Mouse (Mus musculus) macrophage (primary cell): Measurements from ENCODE around the gene Zfp799. TPM values are rescaled to one million over a fixed set of nuclear protein-coding genes. Genes with fewer than 3 reads are reported as not detected.

Experiments
- H3K27ac ChIP-seq: fragments of 350-480 bp; formaldehyde crosslinking; 2 replicates; pipeline ENCODE4 v1.9.0; 2021
- H3K36me3 ChIP-seq: fragments of 350-480 bp; formaldehyde crosslinking; 2 replicates; pipeline ENCODE4 v1.9.0; 2021; ENCODE audit errors: inconsistent target
- H3K4me3 ChIP-seq: fragments of 350-480 bp; formaldehyde crosslinking; 2 replicates; pipeline ENCODE4 v1.9.0; 2021; ENCODE audit errors: inconsistent target
- H3K79me2 ChIP-seq: fragments of 350-480 bp; formaldehyde crosslinking; 2 replicates; pipeline ENCODE4 v1.9.0; 2021; ENCODE audit errors: inconsistent target
- WGBS: methylation state at CpG from one replicate; pipeline ENCODE4 v1.1.7; 2026; ENCODE audit warnings: inconsistent platforms; ENCODE audit not compliant: missing documents; 5-methylcytosine and 5-hydroxymethylcytosine counted together
- polyA plus RNA-seq: library from polyadenylated mRNA; stranded (reverse); fragments of 250-400 nt; gene quantifications from 3 replicates; pipeline ENCODE4 v1.2.4, GENCODE M21; 2018; ENCODE audit warnings: inconsistent platforms

The Zfp799 gene
- polyA plus RNA-seq, 1 experiment from 2014 or later: 2.2 TPM

DNA sequence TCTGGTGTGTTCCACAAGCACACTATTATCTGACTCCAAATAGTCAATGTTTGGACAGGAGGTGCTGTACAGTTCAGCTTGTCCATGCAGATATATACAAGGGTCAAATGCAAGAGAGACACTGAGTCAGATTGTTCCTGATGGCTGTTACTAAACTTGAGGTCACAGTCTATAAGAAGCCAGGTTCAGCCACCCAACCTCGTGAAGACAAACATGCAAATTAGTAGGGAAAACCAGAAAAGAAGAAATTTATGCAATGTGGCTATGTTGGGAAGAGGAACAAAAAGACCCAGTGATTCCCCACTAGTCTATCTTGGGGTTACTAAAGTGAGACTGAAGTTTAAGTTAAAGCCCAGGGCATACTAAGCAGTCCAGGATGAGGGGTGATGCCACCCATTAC, 19.4 kb downstream of the Zfp799 start:
- Histone ChIP-seq H3K4me3 (no peak overlapping the region), H3K36me3 (no peaks in the 10 kb centered on the region), H3K27ac (no peak overlapping the region), H3K79me2 (no peaks in the 10 kb centered on the region)
- 11% methylated on average over 1 of the region's 1 CpGs for WGBS

DNA sequence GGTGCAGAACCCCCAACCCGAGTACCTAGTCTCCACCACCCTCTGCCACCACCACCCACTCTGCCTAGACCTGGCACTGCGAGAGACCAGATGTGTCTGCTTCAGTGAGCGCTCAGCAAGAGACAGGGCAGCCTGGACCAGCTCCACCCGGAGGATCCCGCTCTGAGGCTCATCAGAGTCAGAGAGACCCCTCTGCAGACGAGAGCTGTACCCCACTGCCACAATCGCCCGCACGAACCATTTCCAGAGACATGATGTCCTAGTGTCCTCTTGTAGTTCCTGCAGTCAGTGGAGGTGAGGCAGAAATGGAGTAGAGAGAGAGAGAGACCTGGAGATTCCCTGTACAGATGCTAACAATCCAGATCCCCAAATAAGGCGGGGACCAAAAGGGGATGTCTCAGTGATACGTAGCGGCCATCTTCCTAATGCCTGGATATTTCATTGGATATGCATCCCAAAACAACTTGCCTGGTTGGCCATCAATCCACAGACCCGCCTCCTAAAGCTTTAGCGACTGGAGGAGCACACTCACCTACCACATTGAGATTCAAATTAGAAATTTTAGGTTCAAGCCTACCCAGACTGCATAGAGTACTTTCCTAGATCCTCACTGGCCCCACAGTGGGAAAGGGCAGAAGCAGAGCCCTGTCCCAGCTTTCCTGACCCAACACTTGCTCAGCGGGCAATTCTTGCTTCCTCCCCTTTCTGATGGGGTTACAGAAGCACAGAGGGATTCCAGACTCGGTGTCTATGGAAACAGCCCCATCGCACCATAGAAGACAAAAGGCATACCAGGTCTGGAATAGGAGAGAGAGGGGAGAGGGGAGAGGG, 20.3 kb downstream of the Zfp799 start, which contains the start of gene Zfp811:
Gene Zfp811 (minus strand): TSS at position 388 of the 831 bp plus-strand sequence.
- no peak within 1 kb of the TSS for H3K27ac ChIP-seq
- 17% methylated on average over 14 of the region's 17 CpGs for WGBS
- no peaks in the 10 kb centered on the region for H3K79me2 ChIP-seq
- H3K36me3 ChIP-seq: no peaks in the 10 kb centered on the region
- H3K4me3 ChIP-seq: no peak within 1 kb of the TSS

DNA sequence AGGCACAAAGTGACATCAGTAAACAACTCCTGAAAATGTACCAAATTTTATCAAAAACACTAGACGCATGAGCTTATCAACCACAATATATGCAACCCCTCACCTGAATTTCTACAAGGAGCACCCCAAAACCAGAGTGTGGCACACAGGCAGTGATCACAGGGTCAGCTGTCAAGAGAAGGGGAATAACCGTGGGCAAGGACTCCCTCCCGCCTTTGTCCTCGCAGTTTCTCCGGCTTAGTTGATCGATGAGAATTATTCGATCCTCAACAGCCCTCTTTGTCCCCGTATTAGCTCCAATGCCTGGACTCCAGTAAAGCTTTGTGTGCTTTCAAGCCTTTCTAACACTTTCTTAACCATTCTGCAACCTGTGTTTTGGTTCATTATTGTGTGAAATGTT, 21.1 kb downstream of the Zfp799 start:
- Histone ChIP-seq H3K79me2 (no peaks in the 10 kb centered on the region), H3K4me3 (no peak overlapping the region), H3K27ac (no peak overlapping the region), H3K36me3 (no peaks in the 10 kb centered on the region)
- 21% methylated on average over 8 of the region's 8 CpGs for WGBS

DNA sequence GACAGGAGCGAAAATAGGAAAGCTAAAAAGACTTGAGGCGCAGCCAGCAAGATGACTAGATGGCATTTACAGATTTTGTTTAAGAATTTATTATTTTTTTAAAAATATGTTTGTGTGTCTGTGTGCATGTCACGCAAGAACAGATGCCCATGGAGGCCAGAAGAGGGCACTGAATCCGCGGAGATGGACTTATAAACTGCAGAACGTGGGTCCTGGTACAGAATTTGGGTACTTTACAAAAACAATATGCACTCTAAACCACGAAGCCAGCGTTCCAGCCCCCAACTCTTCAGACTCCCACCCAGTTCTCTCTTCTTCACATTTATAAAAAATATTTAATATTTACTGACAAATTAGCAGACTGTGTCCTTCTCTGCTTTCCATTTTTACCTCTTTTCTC, 40.8 kb downstream of the Zfp799 start:
- H3K4me3 ChIP-seq: no peak overlapping the region
- no peak overlapping the region for H3K27ac ChIP-seq
- H3K79me2 ChIP-seq: peaks cover 38% of the 10 kb centered on the region
- WGBS: 92% methylated on average over 8 of the region's 8 CpGs
- peaks cover 2% of the 10 kb centered on the region; the same call in 1 of the 2 replicates for H3K36me3 ChIP-seq

DNA sequence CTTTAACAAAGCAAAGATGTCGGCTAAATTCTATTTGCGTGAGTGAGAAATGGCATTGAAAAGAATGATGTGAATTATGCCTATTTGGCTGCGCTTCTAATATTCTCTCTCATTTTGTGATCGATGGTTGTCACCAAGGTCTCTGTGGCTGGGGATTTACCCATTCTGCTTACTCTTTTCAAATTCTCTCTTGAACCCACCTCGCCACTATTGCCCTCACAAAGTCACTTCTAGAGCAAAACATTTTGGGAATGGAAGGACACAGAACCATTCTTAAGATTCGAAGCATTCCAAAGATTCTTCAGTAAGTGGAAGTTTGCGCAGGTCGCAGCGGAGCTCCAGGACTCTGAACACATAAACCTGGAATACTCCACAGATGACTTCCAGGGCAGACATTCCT, 41.5 kb downstream of the Zfp799 start:
- 32% methylated on average over 9 of the region's 9 CpGs for WGBS
- peaks cover 9% of the 10 kb centered on the region; the same call in 1 of the 2 replicates for H3K36me3 ChIP-seq
- H3K79me2 ChIP-seq: peaks cover 44% of the 10 kb centered on the region
- peak overlapping the region; percentile 47; the same call in 1 of the 2 replicates for H3K27ac ChIP-seq
- H3K4me3 ChIP-seq: peak overlapping the region; percentile 64

DNA sequence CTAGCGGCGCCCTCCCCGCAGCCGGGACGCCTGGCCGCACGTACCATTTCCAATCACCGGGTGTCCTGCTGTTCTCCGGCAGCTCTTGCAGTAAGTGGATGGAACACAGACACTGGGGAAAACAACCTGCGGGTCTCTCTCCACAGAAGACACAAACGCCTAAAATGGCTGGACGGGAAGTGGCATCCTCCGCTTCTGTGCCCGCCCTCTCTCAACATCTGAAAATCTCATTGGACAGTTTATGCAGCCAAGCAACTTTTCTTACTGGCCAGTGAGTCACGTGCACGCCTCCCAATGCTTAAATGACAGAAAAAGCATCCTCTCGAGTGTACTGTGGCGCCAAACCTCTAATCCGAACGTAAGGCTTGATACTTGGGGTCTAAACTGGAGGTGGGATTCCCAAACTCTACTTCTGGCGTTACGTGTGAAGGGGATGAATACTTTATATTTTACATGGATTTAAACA, 41.9 kb downstream of the Zfp799 start, which contains the start of gene Zfp871:
Gene Zfp871 (minus strand): TSS at position 194 of the 466 bp plus-strand sequence.
- Histone ChIP-seq H3K4me3 (peak within 1 kb of the TSS; percentile 64), H3K79me2 (peaks cover 49% of the 10 kb centered on the region), H3K36me3 (peaks cover 14% of the 10 kb centered on the region), H3K27ac (peak within 1 kb of the TSS; percentile 47)
- WGBS: under 1% methylated on average over 22 of the region's 22 CpGs

DNA sequence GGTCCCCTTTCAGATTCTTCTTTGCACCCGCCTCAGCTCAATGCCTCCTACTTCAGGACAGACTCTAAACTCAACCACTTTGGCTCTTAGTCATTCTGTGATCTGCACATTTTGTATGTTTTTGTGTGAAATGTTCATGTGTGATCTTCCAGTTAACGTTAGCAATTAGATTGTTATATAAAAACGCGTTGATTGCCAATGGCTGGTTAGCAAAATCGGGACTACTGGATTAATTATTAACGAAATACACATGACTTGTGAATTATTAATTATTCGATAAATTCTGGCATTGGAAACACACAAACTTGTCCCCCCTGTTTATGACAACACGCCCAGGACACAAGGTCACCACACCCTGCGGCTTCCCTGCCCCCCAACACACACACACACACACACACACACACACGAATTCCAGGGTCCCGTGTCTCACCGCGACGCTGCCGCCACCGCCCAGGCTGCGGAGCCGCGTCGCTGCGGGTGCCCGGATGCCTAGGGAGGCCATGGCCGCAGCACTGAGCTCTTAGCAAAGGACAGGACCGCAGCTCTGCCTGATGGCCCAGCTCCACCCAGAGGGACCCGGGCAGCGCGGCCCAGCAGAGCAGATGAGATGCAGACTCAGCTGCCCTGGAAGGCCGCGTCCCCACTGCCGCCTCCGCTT, 42.5 kb downstream of the Zfp799 start:
- H3K4me3 ChIP-seq: peak overlapping the region; percentile 64
- peaks cover 19% of the 10 kb centered on the region for H3K36me3 ChIP-seq
- 2% methylated on average over 15 of the region's 31 CpGs for WGBS
- H3K27ac ChIP-seq: peak overlapping the region; percentile 47
- peaks cover 55% of the 10 kb centered on the region for H3K79me2 ChIP-seq

DNA sequence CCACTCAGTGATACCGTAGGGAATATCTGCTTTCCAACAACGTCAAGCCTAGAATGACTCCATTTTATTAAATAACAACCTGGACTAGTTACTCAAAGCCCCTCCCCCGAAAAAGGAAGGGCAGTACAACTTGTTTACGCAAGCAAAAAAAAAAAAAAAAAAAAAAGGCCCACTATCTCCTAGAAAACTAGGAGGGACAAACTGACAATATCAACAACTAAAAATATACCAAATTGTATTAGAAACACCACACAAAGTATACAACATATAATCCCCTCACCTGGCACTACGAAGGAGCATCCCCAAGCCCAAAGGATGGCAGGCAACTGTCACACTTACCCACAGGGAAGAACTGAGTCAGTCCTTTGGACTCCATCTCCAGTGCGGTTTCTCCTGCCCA, 43.1 kb downstream of the Zfp799 start:
- 69% methylated on average over 4 of the region's 6 CpGs for WGBS
- Histone ChIP-seq H3K36me3 (peaks cover 20% of the 10 kb centered on the region), H3K4me3 (peak overlapping the region; percentile 64), H3K79me2 (peaks cover 61% of the 10 kb centered on the region), H3K27ac (no peak overlapping the region)

DNA sequence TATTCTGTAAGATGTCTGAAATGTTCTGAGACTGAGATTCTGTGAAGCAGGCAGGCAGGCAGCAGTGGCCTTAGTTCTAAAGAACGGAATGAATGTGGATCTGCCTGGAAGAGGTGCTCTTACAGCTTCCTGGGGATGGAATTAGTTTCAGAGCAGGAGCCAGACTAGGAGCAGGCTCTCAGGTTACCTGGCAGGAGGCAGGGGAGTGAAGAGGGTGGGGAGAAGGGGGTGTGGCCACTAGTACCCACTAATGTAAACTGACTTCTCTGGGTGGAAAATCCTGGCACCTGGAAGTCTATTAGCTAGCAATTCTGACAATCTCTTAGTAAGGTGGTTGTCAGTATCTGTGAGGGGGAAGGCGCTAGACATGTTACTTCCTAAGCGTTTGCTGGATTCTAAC, 44.4 kb downstream of the Zfp799 start:
- H3K4me3 ChIP-seq: no peak overlapping the region
- H3K27ac ChIP-seq: no peak overlapping the region
- peaks cover 74% of the 10 kb centered on the region for H3K79me2 ChIP-seq
- H3K36me3 ChIP-seq: peaks cover 20% of the 10 kb centered on the region
- 100% methylated on average over 3 of the region's 3 CpGs for WGBS

DNA sequence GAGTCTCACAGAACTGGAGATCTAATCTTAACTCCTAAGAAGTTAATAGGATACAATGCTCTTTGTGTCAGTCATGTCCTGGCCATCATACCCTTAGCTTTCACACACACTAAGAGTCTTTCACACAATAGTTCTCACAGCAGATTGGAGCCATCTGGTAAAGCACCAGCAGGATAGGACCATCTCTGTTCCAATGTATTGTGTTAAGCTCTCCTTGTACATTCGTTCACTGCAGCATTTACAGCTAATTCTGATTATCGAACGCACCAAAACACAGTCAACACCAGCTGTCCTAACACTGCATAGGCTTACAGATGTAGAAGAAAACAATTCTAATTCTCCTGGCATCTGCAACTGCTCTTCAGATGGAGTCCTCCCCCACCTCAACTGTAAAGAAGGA, 52.5 kb downstream of the Zfp799 start:
- Histone ChIP-seq H3K79me2 (peaks cover 100% of the 10 kb centered on the region), H3K27ac (no peak overlapping the region), H3K4me3 (no peak overlapping the region), H3K36me3 (peaks cover 52% of the 10 kb centered on the region)
- WGBS: 91% methylated on average over 3 of the region's 3 CpGs

DNA sequence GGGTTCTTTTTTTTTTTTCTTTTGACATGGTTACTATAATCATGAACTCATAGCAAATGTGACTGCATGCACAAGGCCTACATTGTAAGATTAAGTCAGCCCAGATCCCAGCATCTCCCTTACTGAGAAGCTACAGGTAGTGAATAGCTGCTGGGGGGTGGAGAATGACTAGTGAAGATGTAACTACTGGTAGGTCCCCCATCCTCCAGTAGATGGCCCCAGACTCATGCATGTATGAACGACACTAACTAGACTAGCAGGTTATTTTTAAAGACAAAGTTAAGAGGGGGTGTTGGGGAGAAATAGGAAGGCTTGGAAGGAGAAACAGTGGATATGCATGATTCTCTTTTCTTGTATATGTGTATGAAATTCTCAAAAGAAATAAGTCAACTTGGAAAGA, 58.8 kb downstream of the Zfp799 start:
- Histone ChIP-seq H3K36me3 (peaks cover 82% of the 10 kb centered on the region), H3K27ac (no peak overlapping the region)
- WGBS: 30% methylated on average over 1 of the region's 1 CpGs

DNA sequence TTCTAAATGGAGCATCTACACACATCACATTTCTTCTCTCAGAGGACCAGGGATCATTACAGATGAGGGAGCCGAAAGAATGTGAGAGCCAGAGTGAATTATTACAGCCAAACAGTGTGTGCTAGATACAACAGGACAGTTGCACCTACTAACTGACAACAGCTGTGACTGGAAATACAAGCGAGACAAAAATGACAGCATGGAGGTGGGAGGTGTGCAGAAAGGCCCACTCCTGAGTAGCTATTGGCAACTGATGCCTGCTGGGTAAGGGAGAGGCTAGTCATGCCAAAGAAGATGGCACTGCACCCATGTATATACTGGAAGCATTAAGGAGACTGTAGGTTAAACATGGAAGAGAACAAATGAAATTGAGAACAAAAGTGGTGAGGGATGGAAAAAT, 63.6 kb downstream of the Zfp799 start:
- Histone ChIP-seq H3K79me2 (peaks cover 42% of the 10 kb centered on the region), H3K36me3 (peaks cover 62% of the 10 kb centered on the region), H3K27ac (no peak overlapping the region), H3K4me3 (no peak overlapping the region)
- WGBS: 93% methylated on average over 2 of the region's 2 CpGs

More for the DNA sequence above, 58.8 kb downstream of the Zfp799 start:
- Histone ChIP-seq H3K4me3 (no peak overlapping the region), H3K79me2 (peaks cover 90% of the 10 kb centered on the region)
